Mouse (Mus musculus): ENCODE measurements around the gene Yeats2. TPM values are rescaled to one million over a fixed set of nuclear protein-coding genes. Genes with fewer than 3 reads are reported as not detected.

The Yeats2 gene
- total RNA-seq, 2 experiments from 2014 or later = 5.9 to 16.5 TPM

GRCm38 (mm10) chr16:20271339-20271738, 130.5 kb downstream of the Yeats2 start:
- no peak for ATAC-seq (replicated peaks; ENCODE audit: low FRiP score, poor library complexity, severe bottlenecking)

- no peak for ATAC-seq (replicated peaks; ENCODE audit: low FRiP score, poor library complexity, severe bottlenecking)
Measured at GRCm38 (mm10) chr16:20272994-20273393, 132.1 kb downstream of the Yeats2 start.

DNA sequence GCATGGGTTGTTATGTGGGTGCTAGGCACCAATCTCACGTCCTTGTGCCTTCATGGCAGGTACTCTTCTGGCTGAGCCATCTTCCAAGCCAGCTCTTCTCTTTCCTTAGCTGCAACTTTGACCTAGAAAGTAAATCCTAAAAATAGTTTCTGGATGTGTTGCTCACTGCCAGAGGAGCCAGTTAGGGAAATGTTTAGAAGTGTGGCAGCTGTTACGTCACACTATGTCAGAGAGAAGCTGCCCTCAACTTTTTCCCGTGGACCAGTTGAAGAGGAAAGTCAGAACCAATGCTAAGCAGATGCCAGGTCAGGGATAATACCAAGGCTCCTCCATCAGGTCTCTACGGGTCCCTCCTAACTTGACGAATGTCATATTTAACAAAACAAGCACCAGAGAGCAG, 138.5 kb downstream of the Yeats2 start:
- ATAC-seq (replicated peaks; ENCODE audit: low FRiP score, poor library complexity, severe bottlenecking) = no peak

DNA sequence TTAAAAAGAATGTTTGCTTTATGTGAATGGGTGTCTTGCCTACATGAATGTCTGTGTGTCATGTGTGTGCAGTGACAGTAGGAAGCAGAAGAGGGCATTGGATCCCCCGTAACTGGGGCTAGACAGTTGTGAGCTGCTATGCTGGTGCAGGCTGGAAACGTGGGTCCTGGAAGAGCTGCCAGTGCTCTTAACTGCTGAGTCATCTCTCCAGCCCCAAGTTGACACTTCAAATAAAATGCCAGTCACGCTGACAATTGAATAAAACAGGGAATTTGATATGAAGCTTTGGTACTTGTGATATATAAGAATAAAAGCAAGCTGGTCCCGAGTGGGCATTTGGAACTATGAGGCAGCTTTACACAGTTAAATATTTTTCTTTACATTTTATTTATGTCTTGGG, 139.4 kb downstream of the Yeats2 start:
- ATAC-seq (replicated peaks; ENCODE audit: low FRiP score, poor library complexity, severe bottlenecking) = peak; percentile 49

Other genes with a start within 250 kb of the Yeats2 start
- gene Klhl6, start 158.0 kb upstream of the Yeats2 start, total RNA-seq (2015; ENCODE audit: low replicate concordance) = 9.8 and 14.6 TPM in 2 replicates
- 15.8 and 27.2 TPM in 2 replicates for gene Klhl6, start 158.0 kb upstream of the Yeats2 start, total RNA-seq (2017; ENCODE audit: low replicate concordance)
- 52.1 and 62.5 TPM in 2 replicates for gene Klhl24, start 43.5 kb upstream of the Yeats2 start, total RNA-seq (2015; ENCODE audit: low replicate concordance)
- gene Klhl24, start 43.5 kb upstream of the Yeats2 start, total RNA-seq (2017; ENCODE audit: low replicate concordance) = 39.6 and 44.5 TPM in 2 replicates
- gene Map6d1, start 100.3 kb downstream of the Yeats2 start, total RNA-seq (2015; ENCODE audit: low replicate concordance) = not detected in 2 replicates
- not detected in 2 replicates for gene Map6d1, start 100.3 kb downstream of the Yeats2 start, total RNA-seq (2017; ENCODE audit: low replicate concordance)
- 31.3 and 47.3 TPM in 2 replicates for gene Parl, start 161.3 kb downstream of the Yeats2 start, total RNA-seq (2015; ENCODE audit: low replicate concordance)
- 7.1 and 30.9 TPM in 2 replicates for gene Parl, start 161.3 kb downstream of the Yeats2 start, total RNA-seq (2017; ENCODE audit: low replicate concordance)
- 1.3 TPM in 1 of 2 replicates, not detected in the other for gene Cyp2ab1, start 184.3 kb downstream of the Yeats2 start, total RNA-seq (2015; ENCODE audit: low replicate concordance)
- gene Cyp2ab1, start 184.3 kb downstream of the Yeats2 start, total RNA-seq (2017; ENCODE audit: low replicate concordance) = 0.77 and 1.5 TPM in 2 replicates

Data from erythroblast, adult 5-6 weeks (primary cell).